Mouse (Mus musculus) ES-Bruce4 (cell line): ENCODE measurements around the gene Eif3k.

Experiments used
- CTCF ChIP-seq: IDR thresholded peaks from one replicate; pipeline ENCODE4 v1.8.1; 2011; ENCODE audit warnings: low read depth, low read length
- POLR2A ChIP-seq: IDR thresholded peaks from one replicate; pipeline ENCODE4 v1.8.1; 2011; ENCODE audit warnings: low read length; ENCODE audit not compliant: insufficient read depth

- TF ChIP-seq CTCF (no peak), POLR2A (no peak)
Observed at GRCm38 (mm10) chr7:28971770-28972269, 9.8 kb downstream of the Eif3k start.
